In the genomic region with DNA sequence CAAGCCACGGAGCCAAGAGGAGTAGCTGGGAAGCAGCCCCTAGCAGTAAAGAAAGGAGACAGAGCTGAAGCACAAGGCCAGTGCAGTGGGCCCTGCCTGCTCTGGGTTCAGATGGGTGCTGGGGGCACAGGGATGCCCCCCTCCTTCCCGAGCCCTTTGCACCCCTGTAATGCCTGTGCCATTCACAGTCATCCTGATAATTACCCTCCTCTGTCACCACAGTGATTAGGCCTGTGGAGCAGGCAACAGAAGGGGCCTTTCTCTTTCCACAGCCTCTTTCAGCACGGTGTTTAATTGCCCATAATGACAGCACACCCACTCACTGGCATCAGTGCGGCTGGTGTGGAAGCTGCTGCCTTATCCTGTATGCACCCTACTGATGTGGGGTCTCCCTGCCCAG, we compare ENCODE assay signal across 13 mouse cellular contexts. TPM values are rescaled to one million over a fixed set of nuclear protein-coding genes. Genes with fewer than 3 reads are reported as not detected.
A peak's percentile ranks its signal among the peaks of the same experiment; 100 is the strongest.
DNase-seq lines count a peak whose midpoint lies in the region; ATAC-seq lines count a peak whose summit lies in the region.
"Had no signal": no experiment of that assay in that cellular context is flagged by ENCODE, and none has a peak within 500 bp of the region (broad histone marks: within the 10 kb centered on the region; RNA-seq: fewer than 3 reads in every experiment).

No protein-coding gene starts in this region.

- H3K4me3 ChIP-seq in forebrain, embryonic 15.5 days: no peak overlapping the region
- no peak overlapping the region for H3K4me3 ChIP-seq in midbrain, embryonic 10.5 days
- no peak overlapping the region for H3K4me3 ChIP-seq in liver, embryonic 12.5 days
- H3K4me3 ChIP-seq: limb, embryonic 12.5 days; myocyte had no signal

- H3K4me1 ChIP-seq in forebrain, embryonic 15.5 days: peaks cover 54% of the 10 kb centered on the region
- peaks cover 41% of the 10 kb centered on the region for H3K4me1 ChIP-seq in midbrain, embryonic 10.5 days
- no peaks in the 10 kb centered on the region for H3K4me1 ChIP-seq in liver, embryonic 12.5 days

- peak; percentile 15 for DNase-seq in right cerebral cortex, adult 18-20 months
- no peak for DNase-seq in right cerebral cortex, postnatal 36 days (ENCODE audit: low spot score in 2 of 2)
- DNase-seq in midbrain, embryonic 10.5 days (ENCODE audit: low spot score): no peak
- DNase-seq in retina, postnatal 1 day: peak; percentile 77
- DNase-seq in urinary bladder, adult 18-20 months (ENCODE audit: low spot score in 2 of 2): no peak
- DNase-seq in adrenal gland, postnatal 25 days: no peak
- DNase-seq: kidney, postnatal 4 days; lung, postnatal 10 days; right cerebral cortex, postnatal 4 days had no signal

- no peak overlapping the region for H3K4me2 ChIP-seq in forebrain, embryonic 15.5 days (replicated peaks)
- H3K4me2 ChIP-seq in liver, embryonic 12.5 days: no peak overlapping the region
- H3K4me2 ChIP-seq: limb, embryonic 12.5 days had no signal

- H3K9ac ChIP-seq in forebrain, embryonic 15.5 days (replicated peaks): no peak overlapping the region
- H3K9ac ChIP-seq in liver, embryonic 12.5 days: no peak overlapping the region
- H3K9ac ChIP-seq: limb, embryonic 12.5 days had no signal

- H3K36me3 ChIP-seq in forebrain, embryonic 15.5 days: no peaks in the 10 kb centered on the region
- H3K36me3 ChIP-seq in midbrain, embryonic 10.5 days: no peaks in the 10 kb centered on the region
- no peaks in the 10 kb centered on the region for H3K36me3 ChIP-seq in liver, embryonic 12.5 days
- H3K36me3 ChIP-seq: limb, embryonic 12.5 days had no signal

- ATAC-seq in forebrain, embryonic 15.5 days (replicated peaks): peak; percentile 86
- no peak for ATAC-seq in liver, embryonic 12.5 days

- 7% methylated on average over 4 of the region's 4 CpGs for WGBS in forebrain, embryonic 15.5 days
- 52% methylated on average over 4 of the region's 4 CpGs for WGBS in midbrain, embryonic 10.5 days
- WGBS in liver, embryonic 12.5 days (ENCODE audit: insufficient replicate concordance): 34% methylated on average over 4 of the region's 4 CpGs

- peak overlapping the region; percentile 75 for H3K27ac ChIP-seq in forebrain, embryonic 15.5 days (replicated peaks)
- peak overlapping the region; percentile 67 for H3K27ac ChIP-seq in midbrain, embryonic 10.5 days (replicated peaks)
- H3K27ac ChIP-seq in liver, embryonic 12.5 days: no peak overlapping the region
- H3K27ac ChIP-seq: limb, embryonic 12.5 days had no signal

- no peaks in the 10 kb centered on the region for H3K9me3 ChIP-seq in forebrain, embryonic 15.5 days
- H3K9me3 ChIP-seq in midbrain, embryonic 10.5 days (replicated peaks): no peaks in the 10 kb centered on the region
- H3K9me3 ChIP-seq in liver, embryonic 12.5 days (replicated peaks): no peaks in the 10 kb centered on the region
- H3K9me3 ChIP-seq: limb, embryonic 12.5 days had no signal

- peaks cover 10% of the 10 kb centered on the region; the same call in 1 of the 2 replicates for H3K27me3 ChIP-seq in forebrain, embryonic 15.5 days
- peaks cover 34% of the 10 kb centered on the region for H3K27me3 ChIP-seq in midbrain, embryonic 10.5 days (ENCODE audit: low read depth, poor library complexity, severe bottlenecking)
- peaks cover 60% of the 10 kb centered on the region for H3K27me3 ChIP-seq in liver, embryonic 12.5 days (replicated peaks)

RNA-seq across cellular contexts. Expression of gene Th, which starts 28.0 kb away (rescaled TPM):
- 4.2 and 4.9 TPM in 2 replicates for polyA plus RNA-seq in forebrain, embryonic 15.5 days (2015; fragmentation: Nextera tagmentation; extraction: Ambion mirVana)
- 7.9 and 14.1 TPM in 2 replicates for polyA plus RNA-seq in midbrain, embryonic 10.5 days (2016; fragmentation: Nextera tagmentation; extraction: Ambion mirVana)
- polyA plus RNA-seq in liver, embryonic 12.5 days (2016; fragmentation: Nextera tagmentation; extraction: Ambion mirVana): 0.35 TPM in 1 of 2 replicates, not detected in the other
- 517 and 537 TPM in 2 replicates for total RNA-seq in adrenal gland, postnatal 25 days (2021)
- polyA plus RNA-seq: myocyte had no signal

Comparison
In these comparisons a context has a peak if more than half of its experiments do, and no peak if none do; other contexts are left out.
1. DNase-seq: peak in right cerebral cortex, adult 18-20 months (single experiment) and retina, postnatal 1 day (single experiment); none in right cerebral cortex, postnatal 36 days (0 of 2), midbrain, embryonic 10.5 days (single experiment), urinary bladder, adult 18-20 months (0 of 2) and adrenal gland, postnatal 25 days (single experiment).